Mouse (Mus musculus): ENCODE data around the gene Exoc5. TPM values are rescaled to one million over a fixed set of nuclear protein-coding genes. Genes with fewer than 3 reads are reported as not detected.

The Exoc5 gene
- polyA plus RNA-seq, 1 experiment from 2014 or later = 58.9 TPM

- H3K27ac ChIP-seq (ENCODE audit: low read depth, low read length) = no peak overlapping the region
- WGBS = 91% methylated on average over 6 of the region's 6 CpGs
- ATAC-seq (ENCODE audit: low FRiP score, low TSS enrichment) = no peak
- no peak overlapping the region for H3K9ac ChIP-seq (ENCODE audit: low read depth, low read length)
- no peak overlapping the region for H3K4me3 ChIP-seq (ENCODE audit: low read length)
- H3K27me3 ChIP-seq (ENCODE audit: control insufficient read depth, insufficient read depth, low read length) = no peaks in the 10 kb centered on the region
- H3K4me1 ChIP-seq (ENCODE audit: control insufficient read depth, insufficient read depth, low read length) = no peaks in the 10 kb centered on the region
- peaks cover 14% of the 10 kb centered on the region for H3K36me3 ChIP-seq (ENCODE audit: control insufficient read depth, insufficient read depth, low read length)
- H3K4me2 ChIP-seq (replicated peaks; ENCODE audit: low read depth, low read length) = no peak overlapping the region
- peaks cover 4% of the 10 kb centered on the region; the same call in 1 of the 2 replicates for H3K9me3 ChIP-seq (ENCODE audit: control insufficient read depth, low read length)
Observed at GRCm38 (mm10) chr14:49027040-49027778, 39.2 kb downstream of the Exoc5 start.

DNA sequence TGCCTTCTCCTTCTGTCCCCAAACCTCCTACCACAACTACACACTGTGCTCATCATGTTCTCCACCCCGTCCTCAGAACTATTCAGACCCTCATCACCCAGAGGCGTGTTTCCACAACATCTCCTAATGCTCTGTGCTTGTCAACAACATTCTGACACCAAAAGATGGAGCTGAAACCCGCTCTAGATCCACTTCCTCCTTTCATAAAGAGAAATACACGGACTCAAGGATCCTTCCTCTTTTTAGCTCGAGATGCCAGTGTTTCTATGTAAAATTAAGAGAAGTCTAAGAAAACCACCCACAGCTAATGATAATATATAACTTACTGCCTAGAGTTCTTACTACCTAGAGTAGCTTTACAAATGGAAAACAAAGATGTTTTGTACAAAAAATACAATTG lies 46.7 kb downstream of the Exoc5 start:
- peaks cover 16% of the 10 kb centered on the region; the same call in 1 of the 2 replicates for H3K36me3 ChIP-seq (ENCODE audit: control insufficient read depth, insufficient read depth, low read length)
- H3K4me3 ChIP-seq (ENCODE audit: low read length) = no peak overlapping the region
- no peak overlapping the region for H3K9ac ChIP-seq (ENCODE audit: low read depth, low read length)
- no peak overlapping the region for H3K27ac ChIP-seq (ENCODE audit: low read depth, low read length)
- H3K4me1 ChIP-seq (ENCODE audit: control insufficient read depth, insufficient read depth, low read length) = no peaks in the 10 kb centered on the region
- H3K27me3 ChIP-seq (ENCODE audit: control insufficient read depth, insufficient read depth, low read length) = no peaks in the 10 kb centered on the region
- WGBS = 90% methylated on average over 5 of the region's 5 CpGs
- no peak overlapping the region for H3K4me2 ChIP-seq (replicated peaks; ENCODE audit: low read depth, low read length)
- ATAC-seq (ENCODE audit: low FRiP score, low TSS enrichment) = no peak
- H3K9me3 ChIP-seq (ENCODE audit: control insufficient read depth, low read length) = no peaks in the 10 kb centered on the region

GRCm38 (mm10) chr14:49008399-49009189 lies 57.9 kb downstream of the Exoc5 start:
- H3K9me3 ChIP-seq (ENCODE audit: control insufficient read depth, low read length) = no peaks in the 10 kb centered on the region
- H3K27ac ChIP-seq (ENCODE audit: low read depth, low read length) = no peak overlapping the region
- WGBS = 92% methylated on average over 2 of the region's 2 CpGs
- H3K36me3 ChIP-seq (ENCODE audit: control insufficient read depth, insufficient read depth, low read length) = peaks cover 5% of the 10 kb centered on the region; the same call in 1 of the 2 replicates
- H3K27me3 ChIP-seq (ENCODE audit: control insufficient read depth, insufficient read depth, low read length) = no peaks in the 10 kb centered on the region
- H3K4me3 ChIP-seq (ENCODE audit: low read length) = no peak overlapping the region
- no peaks in the 10 kb centered on the region for H3K4me1 ChIP-seq (ENCODE audit: control insufficient read depth, insufficient read depth, low read length)
- no peak for ATAC-seq (ENCODE audit: low FRiP score, low TSS enrichment)
- no peak overlapping the region for H3K9ac ChIP-seq (ENCODE audit: low read depth, low read length)
- no peak overlapping the region for H3K4me2 ChIP-seq (replicated peaks; ENCODE audit: low read depth, low read length)

GRCm38 (mm10) chr14:49007979-49008378 lies 58.5 kb downstream of the Exoc5 start:
- H3K4me2 ChIP-seq (replicated peaks; ENCODE audit: low read depth, low read length) = no peak overlapping the region
- no peak overlapping the region for H3K27ac ChIP-seq (ENCODE audit: low read depth, low read length)
- H3K9me3 ChIP-seq (ENCODE audit: control insufficient read depth, low read length) = no peaks in the 10 kb centered on the region
- H3K9ac ChIP-seq (ENCODE audit: low read depth, low read length) = no peak overlapping the region
- no peaks in the 10 kb centered on the region for H3K4me1 ChIP-seq (ENCODE audit: control insufficient read depth, insufficient read depth, low read length)
- H3K27me3 ChIP-seq (ENCODE audit: control insufficient read depth, insufficient read depth, low read length) = no peaks in the 10 kb centered on the region
- peaks cover 2% of the 10 kb centered on the region; the same call in 1 of the 2 replicates for H3K36me3 ChIP-seq (ENCODE audit: control insufficient read depth, insufficient read depth, low read length)
- H3K4me3 ChIP-seq (ENCODE audit: low read length) = no peak overlapping the region
- 94% methylated on average over 2 of the region's 2 CpGs for WGBS
- no peak for ATAC-seq (ENCODE audit: low FRiP score, low TSS enrichment)

- no peak overlapping the region for H3K4me3 ChIP-seq (ENCODE audit: low read length)
- no peaks in the 10 kb centered on the region for H3K4me1 ChIP-seq (ENCODE audit: control insufficient read depth, insufficient read depth, low read length)
- ATAC-seq (ENCODE audit: low FRiP score, low TSS enrichment) = no peak
- H3K9me3 ChIP-seq (ENCODE audit: control insufficient read depth, low read length) = no peaks in the 10 kb centered on the region
- H3K27ac ChIP-seq (ENCODE audit: low read depth, low read length) = no peak overlapping the region
- 85% methylated on average over 3 of the region's 3 CpGs for WGBS
- no peaks in the 10 kb centered on the region for H3K36me3 ChIP-seq (ENCODE audit: control insufficient read depth, insufficient read depth, low read length)
- no peaks in the 10 kb centered on the region for H3K27me3 ChIP-seq (ENCODE audit: control insufficient read depth, insufficient read depth, low read length)
- no peak overlapping the region for H3K9ac ChIP-seq (ENCODE audit: low read depth, low read length)
- no peak overlapping the region for H3K4me2 ChIP-seq (replicated peaks; ENCODE audit: low read depth, low read length)
Observed at GRCm38 (mm10) chr14:49001655-49002054, 64.8 kb downstream of the Exoc5 start.

GRCm38 (mm10) chr14:48998795-48999194 lies 67.7 kb downstream of the Exoc5 start:
- no peak overlapping the region for H3K4me3 ChIP-seq (ENCODE audit: low read length)
- 50% methylated on average over 4 of the region's 4 CpGs for WGBS
- ATAC-seq (ENCODE audit: low FRiP score, low TSS enrichment) = no peak

DNA sequence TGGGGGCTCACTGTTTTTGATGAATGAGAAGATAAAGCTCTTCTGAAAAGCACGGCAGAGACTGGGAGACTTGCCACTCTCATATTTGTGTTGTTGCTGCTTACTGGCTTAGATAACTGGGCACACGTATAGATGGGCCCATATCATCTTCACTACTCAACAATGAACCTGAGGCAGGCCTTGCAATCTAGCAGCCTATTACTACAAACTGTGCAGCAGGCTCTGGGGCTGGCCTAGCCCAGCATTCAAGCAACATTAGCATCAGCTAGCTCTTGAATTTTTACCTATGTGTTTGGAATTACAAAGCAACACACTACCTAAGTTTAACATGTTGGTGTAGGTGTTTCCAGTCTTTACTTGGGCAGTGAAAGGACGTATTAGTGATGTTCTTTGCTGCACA lies 72.6 kb downstream of the Exoc5 start:
- no peaks in the 10 kb centered on the region for H3K4me1 ChIP-seq (ENCODE audit: control insufficient read depth, insufficient read depth, low read length)
- peaks cover 6% of the 10 kb centered on the region; the same call in 1 of the 2 replicates for H3K27me3 ChIP-seq (ENCODE audit: control insufficient read depth, insufficient read depth, low read length)
- no peak overlapping the region for H3K9ac ChIP-seq (ENCODE audit: low read depth, low read length)
- no peak overlapping the region for H3K27ac ChIP-seq (ENCODE audit: low read depth, low read length)
- 96% methylated on average over 3 of the region's 3 CpGs for WGBS
- H3K4me2 ChIP-seq (replicated peaks; ENCODE audit: low read depth, low read length) = no peak overlapping the region
- H3K9me3 ChIP-seq (ENCODE audit: control insufficient read depth, low read length) = no peaks in the 10 kb centered on the region
- no peak for ATAC-seq (ENCODE audit: low FRiP score, low TSS enrichment)
- no peaks in the 10 kb centered on the region for H3K36me3 ChIP-seq (ENCODE audit: control insufficient read depth, insufficient read depth, low read length)
- H3K4me3 ChIP-seq (ENCODE audit: low read length) = no peak overlapping the region

More at GRCm38 (mm10) chr14:48998795-48999194, 67.7 kb downstream of the Exoc5 start:
- Histone ChIP-seq H3K9me3 (ENCODE audit: control insufficient read depth, low read length) (no peaks in the 10 kb centered on the region), H3K27ac (ENCODE audit: low read depth, low read length) (no peak overlapping the region), H3K36me3 (ENCODE audit: control insufficient read depth, insufficient read depth, low read length) (no peaks in the 10 kb centered on the region), H3K9ac (ENCODE audit: low read depth, low read length) (no peak overlapping the region), H3K4me2 (replicated peaks; ENCODE audit: low read depth, low read length) (no peak overlapping the region), H3K27me3 (ENCODE audit: control insufficient read depth, insufficient read depth, low read length) (no peaks in the 10 kb centered on the region), H3K4me1 (ENCODE audit: control insufficient read depth, insufficient read depth, low read length) (no peaks in the 10 kb centered on the region)

- Histone ChIP-seq H3K9ac (ENCODE audit: low read depth, low read length) (no peak overlapping the region), H3K4me3 (ENCODE audit: low read length) (no peak overlapping the region), H3K9me3 (ENCODE audit: control insufficient read depth, low read length) (no peaks in the 10 kb centered on the region), H3K27ac (ENCODE audit: low read depth, low read length) (no peak overlapping the region), H3K4me2 (replicated peaks; ENCODE audit: low read depth, low read length) (no peak overlapping the region), H3K4me1 (ENCODE audit: control insufficient read depth, insufficient read depth, low read length) (no peaks in the 10 kb centered on the region), H3K36me3 (ENCODE audit: control insufficient read depth, insufficient read depth, low read length) (no peaks in the 10 kb centered on the region), H3K27me3 (ENCODE audit: control insufficient read depth, insufficient read depth, low read length) (peaks cover 6% of the 10 kb centered on the region; the same call in 1 of the 2 replicates)
- no peak for ATAC-seq (ENCODE audit: low FRiP score, low TSS enrichment)
- WGBS = 78% methylated on average over 3 of the region's 3 CpGs
Observed at GRCm38 (mm10) chr14:48992070-48992580, 74.3 kb downstream of the Exoc5 start.

DNA sequence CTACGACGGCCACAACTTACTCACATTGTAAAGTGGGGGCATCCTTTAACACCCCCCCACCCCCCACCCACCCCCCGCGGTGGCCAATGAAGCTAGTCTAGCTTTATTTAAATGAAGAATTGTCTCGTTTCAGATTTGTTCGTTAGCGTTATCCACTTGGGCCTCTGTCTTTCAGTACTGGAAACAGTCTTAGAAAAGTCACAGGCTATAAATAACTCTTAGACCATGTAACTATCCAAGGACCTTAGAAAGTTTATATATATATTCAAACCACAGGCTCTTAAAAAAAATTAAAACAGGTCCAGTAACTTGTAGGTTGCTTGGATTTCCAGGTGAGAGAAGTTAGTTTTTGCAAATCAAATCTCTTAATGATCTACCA lies 75.3 kb downstream of the Exoc5 start:
- Histone ChIP-seq H3K27me3 (ENCODE audit: control insufficient read depth, insufficient read depth, low read length) (peaks cover 6% of the 10 kb centered on the region; the same call in 1 of the 2 replicates), H3K36me3 (ENCODE audit: control insufficient read depth, insufficient read depth, low read length) (no peaks in the 10 kb centered on the region), H3K4me3 (ENCODE audit: low read length) (peak overlapping the region; percentile 16; the same call in 1 of the 2 replicates), H3K9ac (ENCODE audit: low read depth, low read length) (peak overlapping the region; percentile 23; the same call in 1 of the 2 replicates), H3K4me1 (ENCODE audit: control insufficient read depth, insufficient read depth, low read length) (no peaks in the 10 kb centered on the region), H3K9me3 (ENCODE audit: control insufficient read depth, low read length) (no peaks in the 10 kb centered on the region), H3K27ac (ENCODE audit: low read depth, low read length) (no peak overlapping the region), H3K4me2 (replicated peaks; ENCODE audit: low read depth, low read length) (peak overlapping the region; percentile 39)
- no peak for ATAC-seq (ENCODE audit: low FRiP score, low TSS enrichment)
- WGBS = 7% methylated on average over 7 of the region's 7 CpGs
